Mouse (Mus musculus) gastrocnemius, postnatal 4 days (tissue): ENCODE measurements around the gene Nav2. TPM values are rescaled to one million over a fixed set of nuclear protein-coding genes. Genes with fewer than 3 reads are reported as not detected.

Experiments used
- DNase-seq, 2 experiments: peaks; one replicate each; pipeline ENCODE4 v3.0.0; 2021 to 2022; ENCODE audit warnings: low spot score in 2 of 2, mixed read lengths in 2 of 2
- total RNA-seq, 2 experiments: library from RNA; stranded (reverse); gene quantifications; 2 replicates each; pipeline ENCODE4 v1.2.3; 2021

The Nav2 gene
- total RNA-seq, 2 experiments from 2014 or later = 79.5 to 86.2 TPM

DNA sequence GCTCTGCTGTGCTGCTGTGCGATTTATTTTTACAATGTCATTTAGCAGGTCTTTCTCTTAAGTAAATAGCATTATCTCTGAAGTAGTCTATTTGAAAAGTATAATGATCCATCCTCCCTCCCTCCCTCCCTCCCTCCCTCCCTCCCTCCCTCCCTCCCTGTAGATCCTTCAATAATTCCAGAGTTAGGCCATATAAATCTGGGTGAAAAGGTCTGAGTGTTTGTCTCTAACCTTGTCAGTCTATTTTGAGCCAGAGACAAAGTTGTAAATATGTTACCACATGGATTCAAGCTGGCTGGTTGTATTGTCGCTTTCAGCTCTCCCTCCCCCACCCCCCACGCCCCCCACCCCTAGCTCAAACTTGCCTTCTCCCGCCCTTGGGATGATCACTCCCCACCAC is 619.4 kb downstream of the Nav2 start:
- no peak for DNase-seq

DNA sequence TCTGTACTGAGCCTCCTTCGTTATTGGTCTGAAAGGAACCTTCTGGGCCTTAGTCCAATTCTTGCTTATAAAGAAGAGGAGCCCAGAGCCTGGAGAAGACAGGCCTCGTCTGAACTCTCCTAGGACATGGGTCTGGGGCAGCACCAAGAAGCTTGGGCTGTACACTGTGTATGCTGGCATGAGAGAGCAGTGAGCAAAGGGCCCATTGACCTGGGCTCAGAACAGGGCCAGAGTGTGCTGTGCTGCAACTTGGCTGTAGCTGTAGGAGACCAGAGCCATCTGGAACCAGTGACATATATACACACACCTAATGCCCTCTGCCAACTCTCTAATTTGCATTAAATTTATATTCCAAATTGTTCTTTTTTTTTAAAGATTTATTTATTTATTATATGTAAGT is 621.0 kb downstream of the Nav2 start:
- DNase-seq = no peak

DNA sequence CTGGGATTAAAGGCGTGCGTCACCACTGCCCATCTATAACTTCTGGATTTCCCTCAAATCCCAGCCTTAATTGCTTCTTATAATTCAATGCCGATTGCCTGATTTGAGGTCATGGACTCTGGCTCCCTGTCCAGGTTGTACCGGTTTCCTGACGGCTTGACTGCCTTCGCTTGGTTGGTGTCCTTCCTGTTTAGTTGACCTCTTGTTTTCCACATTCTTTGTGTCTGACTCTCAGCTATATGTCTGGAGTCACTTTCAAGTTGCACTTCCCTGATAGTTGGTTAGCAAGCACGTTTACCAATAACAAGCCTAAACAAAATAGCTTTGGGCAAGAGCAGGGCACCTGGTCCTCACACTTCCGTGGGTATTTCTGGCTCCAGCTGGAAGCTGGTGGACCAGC is 625.1 kb downstream of the Nav2 start:
- DNase-seq = no peak

DNA sequence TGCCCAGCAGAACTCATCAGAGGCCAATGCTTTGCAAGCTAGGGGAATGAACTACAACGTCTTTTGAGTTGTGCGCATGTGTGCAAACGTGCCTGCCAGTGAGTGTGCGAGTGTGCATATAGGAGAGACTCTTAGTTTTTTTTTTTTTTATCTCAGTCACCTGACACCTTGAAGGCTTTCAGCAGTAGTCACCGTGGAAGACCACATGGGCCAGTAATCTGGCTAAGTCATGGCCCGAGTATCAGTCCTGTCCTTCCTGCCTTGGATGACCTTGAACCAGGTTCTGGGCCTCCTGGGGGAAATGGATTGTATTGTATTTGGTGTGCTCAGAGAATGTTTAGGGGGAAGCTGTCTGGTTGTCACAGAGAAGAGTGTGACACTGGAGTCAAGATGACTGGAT is 625.7 kb downstream of the Nav2 start:
- no peak for DNase-seq

DNA sequence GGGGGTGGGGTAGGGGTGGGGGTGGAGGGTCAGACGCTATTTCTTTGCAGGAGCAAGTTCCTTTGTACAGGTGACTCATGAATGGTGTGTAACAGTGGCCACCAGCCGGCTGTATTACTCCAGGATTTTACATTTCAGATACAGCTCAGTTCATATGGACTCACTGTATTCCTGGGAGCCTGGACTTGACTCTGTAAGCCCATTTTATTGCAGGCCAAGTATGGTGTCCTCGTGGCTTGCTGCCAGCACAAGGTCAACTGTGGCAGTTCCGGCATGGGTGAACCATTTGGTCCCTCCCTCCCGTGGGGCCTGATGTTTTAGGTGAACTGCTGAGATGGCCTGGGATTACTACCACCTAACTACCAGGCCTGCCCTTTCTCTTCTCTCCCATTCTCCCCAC is 629.8 kb downstream of the Nav2 start:
- DNase-seq = no peak

DNA sequence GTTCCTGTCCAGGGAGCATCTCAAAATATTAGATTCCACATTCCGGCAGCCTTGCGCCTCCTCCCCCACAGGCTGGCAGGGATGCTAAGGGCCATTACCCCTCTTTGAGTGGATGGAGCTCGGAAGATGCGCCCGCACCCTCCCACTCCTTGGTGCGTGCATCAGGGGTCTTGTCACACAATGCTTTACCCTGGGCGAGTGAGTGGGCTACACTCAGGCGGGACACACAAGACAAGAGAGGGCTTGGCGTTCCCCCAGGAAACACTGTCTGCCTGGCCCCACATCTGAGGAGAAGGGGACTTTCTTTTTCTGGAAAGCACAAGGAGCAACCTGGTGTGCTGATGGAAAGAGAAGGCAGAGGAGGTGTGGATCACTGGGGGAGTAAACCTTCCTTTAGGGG is 631.7 kb downstream of the Nav2 start:
- no peak for DNase-seq

DNA sequence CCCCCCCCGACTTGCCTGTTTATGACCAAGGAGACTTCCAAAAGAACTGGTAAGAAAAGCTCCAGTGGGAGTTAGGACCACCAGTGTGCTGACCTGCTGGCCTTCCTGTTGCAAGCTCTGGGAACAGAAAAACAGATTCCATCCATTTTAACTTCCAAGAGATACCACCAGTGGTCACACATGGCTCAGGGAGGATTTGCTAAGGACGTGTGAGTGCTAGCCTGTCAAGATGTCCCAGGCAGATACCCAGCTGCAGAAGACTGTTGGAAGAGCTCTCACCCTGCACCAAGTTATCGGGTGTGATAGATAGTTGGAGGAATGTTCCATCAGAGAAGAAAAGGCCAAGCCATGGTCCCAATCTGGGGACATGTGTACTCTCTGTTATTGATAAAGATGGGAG is 633.6 kb downstream of the Nav2 start:
- DNase-seq = no peak

DNA sequence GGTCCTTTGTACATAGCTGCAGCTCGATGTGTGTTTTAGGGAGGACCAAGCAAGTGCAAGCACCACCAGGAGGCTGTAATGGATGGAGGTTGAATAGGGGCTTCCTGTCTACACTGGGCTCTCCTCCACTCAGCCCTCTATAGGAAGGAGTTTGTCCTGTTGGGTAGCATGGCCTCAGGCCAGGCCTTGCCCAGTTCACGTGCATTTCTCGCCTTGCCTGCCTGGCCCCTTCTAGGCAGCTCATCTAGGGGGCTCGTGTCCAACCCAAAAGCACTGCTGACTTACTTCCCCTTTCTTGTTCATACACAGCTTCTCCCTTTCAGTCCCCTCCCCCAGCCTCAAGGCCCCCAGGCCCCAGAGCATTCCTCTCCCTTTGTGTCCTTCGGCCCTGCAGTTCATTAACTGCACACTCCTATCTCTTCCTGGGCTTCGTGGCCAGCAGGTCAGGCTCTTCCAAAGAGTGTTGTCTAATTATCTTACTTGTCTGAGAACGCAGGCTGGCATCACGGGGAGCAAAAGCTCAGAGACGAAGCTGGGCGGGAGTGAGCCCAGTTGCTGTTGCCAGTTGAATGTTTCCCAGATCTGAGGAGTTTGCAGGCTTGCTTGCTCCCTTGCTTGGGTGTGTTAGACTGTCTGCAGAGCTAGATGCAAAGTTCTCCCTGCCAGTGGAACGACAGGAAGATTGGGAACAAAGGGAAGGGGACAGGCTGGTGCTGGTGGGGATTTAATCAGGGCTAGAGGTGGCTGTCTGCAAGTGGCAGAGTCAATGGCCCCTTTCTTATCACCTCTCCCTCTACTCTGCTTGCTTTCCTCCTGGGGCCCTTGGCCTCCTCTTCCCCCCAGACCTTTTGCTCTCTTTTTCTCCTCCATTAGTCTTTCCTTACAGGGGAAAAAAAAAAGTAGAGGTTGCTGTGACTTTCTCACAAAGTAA is 636.5 kb downstream of the Nav2 start:
- DNase-seq = no peak

DNA sequence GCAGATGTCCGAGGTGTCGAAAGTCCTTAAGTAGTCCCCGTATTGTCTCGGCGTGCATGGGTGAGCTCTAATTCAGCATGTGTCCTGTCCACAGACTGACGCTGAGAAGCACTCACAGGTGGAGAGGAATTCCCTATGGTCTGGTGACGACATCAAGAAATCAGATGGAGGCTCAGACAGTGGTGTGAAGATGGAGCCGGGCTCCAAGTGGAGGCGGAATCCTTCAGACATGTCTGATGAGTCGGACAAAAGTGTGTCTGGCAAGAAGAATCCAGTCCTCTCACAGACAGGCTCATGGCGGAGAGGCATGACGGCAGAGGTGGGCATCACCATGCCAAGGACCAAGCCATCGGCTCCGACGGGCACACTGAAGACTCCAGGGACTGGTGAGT is 637.2 kb downstream of the Nav2 start:
- DNase-seq = no peak

DNA sequence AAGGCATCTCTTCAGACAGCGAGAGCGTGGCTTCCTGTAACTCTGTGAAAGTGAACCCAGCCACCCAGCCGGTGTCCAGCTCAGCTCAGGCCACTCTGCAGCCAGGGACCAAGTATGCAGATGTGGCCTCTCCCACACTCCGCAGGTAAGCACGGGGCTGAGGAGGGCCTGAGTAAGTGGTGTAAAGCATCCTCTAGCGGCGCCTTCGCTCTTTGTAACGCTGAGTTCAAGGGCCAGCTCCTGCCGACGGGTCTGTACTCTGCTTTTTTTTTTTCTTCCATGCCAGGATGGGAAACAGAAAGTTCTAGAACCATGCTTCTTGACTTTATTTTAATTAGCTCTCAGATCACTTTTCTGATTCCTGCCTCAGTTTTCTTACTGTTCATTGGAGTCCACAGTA is 639.9 kb downstream of the Nav2 start:
- DNase-seq = no peak

DNA sequence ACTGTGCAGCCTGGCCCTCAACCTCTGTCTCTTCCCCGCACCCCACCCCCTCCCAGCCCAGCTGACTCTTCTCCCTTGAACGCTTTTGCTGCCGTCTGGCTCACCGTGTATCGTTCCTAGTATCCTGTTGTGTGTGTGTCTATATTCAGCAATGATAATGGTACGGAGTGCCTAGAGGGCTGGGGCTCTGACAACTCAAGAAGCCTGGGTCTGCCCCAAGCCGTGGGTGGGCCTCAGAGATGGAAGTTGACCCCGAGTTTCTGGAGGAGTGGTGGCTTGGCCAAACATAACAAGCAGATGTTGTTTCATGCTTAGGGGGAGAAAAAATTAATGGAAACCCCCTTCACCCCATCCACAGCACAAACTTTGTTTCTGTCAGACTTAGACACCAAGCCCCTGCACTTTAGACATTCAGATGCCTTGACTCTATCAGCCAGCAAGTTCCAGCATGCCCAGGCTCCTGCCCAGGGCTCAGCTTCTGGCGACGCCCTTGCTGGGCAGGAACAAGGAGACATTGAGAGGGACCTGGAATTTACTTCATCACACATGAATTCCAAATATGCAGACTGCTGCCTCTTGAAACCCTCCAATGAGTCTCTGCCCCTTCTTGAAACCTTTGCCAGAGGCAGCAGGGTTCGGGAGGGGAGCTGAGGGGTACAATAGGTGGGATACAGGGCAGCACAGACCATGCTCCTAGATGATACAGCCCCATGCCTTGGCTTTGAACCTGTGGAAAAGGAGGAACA is 644.9 kb downstream of the Nav2 start:
- DNase-seq = no peak

DNA sequence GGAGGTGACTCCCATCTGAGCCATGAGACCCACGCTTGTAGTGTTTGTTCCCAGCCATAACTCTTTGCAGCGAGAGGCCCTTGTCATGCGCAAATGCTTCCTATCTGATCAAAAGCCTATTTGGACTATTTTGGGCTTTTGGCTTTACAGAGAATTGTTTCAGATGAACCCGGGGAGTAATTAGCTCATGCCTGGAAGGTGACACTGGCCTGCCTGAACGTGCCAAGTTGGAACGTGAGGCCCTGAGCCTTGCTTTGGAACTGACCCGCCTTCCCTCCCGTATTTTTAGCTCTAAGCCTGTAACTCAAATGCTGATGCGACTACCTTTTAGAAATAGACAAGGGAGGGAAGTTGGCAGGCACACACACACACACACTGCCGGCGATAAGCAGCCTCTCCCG is 649.7 kb downstream of the Nav2 start:
- DNase-seq = no peak

DNA sequence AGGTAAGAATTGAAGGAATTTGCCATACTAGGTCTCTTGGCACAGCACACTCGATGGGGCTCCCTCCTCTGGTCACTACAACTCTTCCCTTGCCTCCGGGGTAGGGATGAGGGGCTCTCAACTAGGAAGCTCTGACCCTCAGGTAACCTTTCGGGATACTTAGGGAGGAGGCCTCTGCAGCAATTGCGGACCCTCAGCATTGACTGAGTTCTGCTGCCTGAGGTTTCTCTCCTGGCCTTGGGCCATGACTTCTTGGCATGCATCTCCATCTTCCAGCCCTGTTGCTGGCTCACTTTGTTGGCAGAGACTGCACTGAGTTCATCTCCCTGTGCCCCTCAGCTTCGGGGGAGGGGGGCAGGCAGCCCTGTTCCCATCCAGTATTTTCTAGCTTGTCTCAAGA is 650.4 kb downstream of the Nav2 start:
- DNase-seq = no peak

DNA sequence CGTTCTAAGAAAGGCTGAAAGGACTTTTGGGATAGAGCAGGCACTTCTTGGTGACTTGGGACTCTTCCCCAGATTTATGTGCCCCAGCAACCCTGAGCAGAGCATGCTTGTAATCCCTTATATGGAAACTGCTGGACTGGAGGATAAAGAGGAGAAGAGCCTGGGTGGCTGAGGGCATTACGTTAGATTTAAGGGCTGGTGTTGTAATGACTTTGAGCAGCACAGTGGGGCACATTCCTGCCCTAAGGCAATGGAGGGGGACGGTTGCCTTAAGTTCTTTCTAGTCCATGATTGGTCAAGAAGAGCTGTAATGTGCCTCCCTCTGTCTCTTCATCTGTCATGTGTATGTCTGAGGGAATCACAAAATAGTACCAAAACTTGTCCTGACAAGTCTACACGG is 651.5 kb downstream of the Nav2 start:
- DNase-seq = no peak

DNA sequence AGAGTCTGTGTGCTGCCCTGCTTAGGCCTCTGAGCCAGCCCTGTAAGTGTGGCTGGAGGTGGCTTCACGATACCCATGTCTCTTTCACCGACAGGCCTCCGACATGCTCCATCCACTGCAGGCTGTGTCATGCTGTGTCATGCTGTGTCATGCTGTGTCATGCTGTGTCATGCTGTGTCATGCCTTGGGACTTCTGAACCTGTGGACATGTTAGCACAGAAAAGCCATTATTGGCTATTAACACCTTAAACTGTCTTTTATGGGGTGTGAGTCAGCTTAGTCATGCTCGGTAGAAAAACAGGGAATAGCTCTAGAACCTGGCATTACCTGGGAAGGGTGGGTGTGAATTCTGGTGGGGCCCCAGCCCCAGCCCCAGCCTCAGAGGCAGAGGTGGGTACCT is 653.9 kb downstream of the Nav2 start:
- DNase-seq = no peak

DNA sequence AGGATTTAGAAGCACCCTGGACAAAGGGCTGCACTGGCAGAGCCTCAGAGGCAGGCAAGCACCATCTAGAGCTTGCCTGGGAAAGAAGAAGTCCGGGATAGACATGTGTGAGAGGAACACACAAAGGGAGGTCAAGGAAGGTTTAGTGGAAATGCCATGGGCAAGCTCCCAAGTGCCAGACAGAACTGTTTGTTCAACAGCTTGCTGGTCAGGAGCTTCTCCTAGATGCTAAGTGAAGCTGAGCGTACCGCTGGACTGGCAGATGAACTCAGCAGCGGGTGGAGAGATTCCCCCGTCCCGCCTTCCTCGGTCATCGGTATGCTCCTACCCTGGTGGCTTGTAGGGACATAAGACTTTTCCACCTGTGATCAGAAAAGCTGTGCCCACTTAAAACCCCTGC is 654.3 kb downstream of the Nav2 start:
- DNase-seq = no peak

DNA sequence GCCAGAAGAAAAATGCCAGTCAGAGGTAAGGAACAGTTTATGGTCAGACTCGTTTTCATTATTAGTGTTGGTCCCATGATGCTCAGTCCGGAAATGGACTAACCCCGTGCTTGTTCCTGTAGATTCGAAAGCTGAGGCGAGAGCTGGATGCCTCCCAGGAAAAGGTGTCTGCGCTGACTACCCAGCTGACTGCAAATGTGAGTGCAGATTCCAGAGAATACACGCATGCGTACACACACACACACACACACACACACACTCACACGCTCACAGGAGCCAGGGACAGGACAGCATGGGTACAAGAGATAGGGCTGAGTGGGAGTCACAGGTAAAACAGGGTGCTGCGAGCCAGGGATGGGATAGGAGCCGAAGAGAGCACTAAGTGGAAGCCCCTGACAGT is 656.6 kb downstream of the Nav2 start:
- no peak for DNase-seq

DNA sequence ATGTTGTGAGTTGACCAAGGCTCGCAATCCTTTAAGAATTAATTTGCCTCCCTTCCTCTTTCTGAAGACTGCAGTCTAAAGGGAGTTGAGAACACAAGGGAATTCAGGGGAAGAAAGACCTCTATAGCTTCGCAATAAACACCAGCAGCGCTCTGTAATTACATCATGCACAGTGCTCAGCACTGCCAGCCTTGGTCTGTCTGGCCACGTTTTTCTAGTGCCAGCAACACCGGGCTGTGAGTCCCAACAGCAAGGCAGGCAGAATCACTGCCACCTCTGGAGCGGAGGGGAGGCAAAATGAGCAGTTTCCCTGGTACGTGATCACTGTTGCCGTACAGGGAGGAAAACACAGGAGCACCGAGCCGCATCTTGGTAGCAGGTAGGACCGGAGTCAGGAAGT is 657.3 kb downstream of the Nav2 start:
- no peak for DNase-seq

DNA sequence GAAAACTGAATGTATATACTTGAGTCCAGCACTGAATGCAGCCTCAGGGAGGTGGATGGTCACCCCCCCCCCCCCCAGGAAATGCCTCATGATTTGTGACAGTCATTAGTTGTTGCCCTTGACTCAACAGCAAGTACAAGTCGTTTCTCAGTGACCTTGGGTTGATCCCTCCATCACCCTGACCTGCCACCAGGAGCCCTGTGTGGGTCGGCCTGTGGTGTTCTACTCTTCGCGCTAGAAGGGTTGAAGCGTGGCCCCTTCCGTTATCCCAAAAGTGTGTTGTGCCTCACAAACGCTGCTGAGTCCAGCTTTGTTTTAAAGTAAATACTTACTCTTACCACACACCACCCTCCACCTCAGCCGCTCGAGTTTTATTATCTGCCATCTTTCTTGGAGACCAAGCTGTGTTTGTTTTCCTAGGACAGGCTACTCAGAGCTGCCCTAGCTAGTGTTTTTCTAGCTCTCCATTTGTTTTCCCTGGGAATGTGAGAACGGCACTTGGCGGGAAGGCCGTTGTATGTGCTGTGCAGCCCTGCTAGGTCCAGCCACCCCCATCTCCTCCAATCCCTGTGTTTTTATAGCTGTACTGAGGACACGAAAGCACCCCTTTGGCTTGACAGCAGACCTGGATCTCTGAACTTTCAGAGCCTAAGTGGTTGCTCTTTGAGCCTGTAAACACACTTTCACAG is 659.0 kb downstream of the Nav2 start:
- no peak for DNase-seq

DNA sequence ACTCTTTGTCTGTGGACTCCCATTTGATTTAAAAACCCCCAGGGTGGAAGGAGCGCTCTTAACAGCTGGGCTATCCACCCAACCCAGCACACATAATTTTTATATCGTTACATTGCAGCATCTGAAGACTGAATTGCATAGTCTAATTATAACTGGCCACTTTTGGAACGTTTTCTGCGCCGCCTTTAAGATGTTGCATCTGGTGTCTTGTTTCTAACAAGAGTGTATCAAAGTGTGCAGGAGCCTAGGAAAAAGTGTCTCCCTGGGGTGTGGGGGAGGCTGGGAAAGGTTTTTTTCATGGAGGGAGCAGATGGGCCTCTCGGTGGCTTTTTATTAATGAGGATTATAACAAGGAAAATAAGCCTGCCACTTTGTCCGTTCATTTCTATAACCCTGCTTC is 661.1 kb downstream of the Nav2 start:
- no peak for DNase-seq

DNA sequence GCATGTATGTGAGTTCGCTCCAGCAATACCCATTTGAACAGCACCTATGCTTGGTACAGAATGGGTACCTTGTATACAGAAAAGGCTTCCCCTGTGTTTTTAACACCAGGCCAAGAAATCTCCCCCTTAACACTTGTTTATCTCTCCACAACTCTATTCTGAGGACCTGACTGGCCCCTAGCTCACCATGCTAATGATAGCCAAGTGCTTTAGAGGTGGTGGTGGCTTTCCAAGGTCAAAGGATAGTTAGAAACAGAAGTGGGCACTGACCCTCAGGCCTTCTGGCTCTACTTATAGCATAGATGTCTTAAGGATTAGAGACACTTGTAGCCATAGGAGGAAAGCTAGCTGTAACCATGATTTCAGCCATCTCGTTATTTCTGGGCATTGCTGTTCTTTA is 663.1 kb downstream of the Nav2 start:
- no peak for DNase-seq

DNA sequence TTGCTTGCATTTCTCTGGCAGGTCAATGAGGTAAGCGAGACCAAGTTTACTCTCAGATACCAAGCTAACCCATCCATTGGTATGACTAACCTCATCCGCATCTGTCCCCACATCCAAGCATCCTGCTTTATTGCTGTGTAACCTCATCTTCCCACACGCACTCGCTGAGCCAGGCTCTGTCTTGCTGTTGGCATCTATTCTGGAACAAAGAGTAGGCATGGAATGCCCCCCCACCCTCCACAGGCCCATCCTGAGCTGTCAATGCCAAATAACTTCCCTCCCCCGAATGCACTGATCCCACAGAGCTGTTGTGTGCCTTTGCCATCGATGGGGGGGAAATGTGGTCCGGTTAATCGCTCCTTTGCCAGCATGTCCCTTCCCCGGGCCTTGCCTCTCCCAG is 666.7 kb downstream of the Nav2 start:
- no peak for DNase-seq
